Mouse (Mus musculus): ENCODE data around the gene Etv5.

The Etv5 gene

GRCm38 (mm10) chr16:22429377-22429776, 10.1 kb downstream of the Etv5 start:
- DNase-seq (ENCODE audit: low spot score) = no peak

DNA sequence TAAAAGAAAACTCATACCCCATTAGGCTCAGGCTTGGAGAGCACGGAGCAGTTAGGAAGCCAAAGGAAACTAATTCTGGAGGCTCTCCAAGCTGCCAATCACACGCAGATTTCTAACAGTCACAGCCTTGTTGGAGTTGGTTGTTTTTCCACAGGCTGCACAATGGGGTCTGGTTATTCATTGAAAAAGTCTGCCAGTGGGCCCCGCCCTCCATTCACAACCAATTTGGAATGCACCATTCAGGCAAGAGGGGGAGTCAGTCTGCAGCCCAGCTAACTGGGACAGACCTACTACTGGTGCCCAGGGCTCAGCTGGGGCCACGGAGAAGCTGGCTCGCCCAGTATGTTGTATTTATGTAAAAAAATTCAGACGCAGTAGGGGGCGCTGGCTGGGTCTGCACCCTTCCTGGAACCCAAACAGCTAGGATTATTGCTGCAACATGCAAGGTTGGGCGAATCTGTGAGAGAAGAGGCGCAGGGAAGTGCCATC, 10.6 kb downstream of the Etv5 start:
- DNase-seq (ENCODE audit: low spot score) = peak; percentile 84

GRCm38 (mm10) chr16:22426866-22427265, 12.7 kb downstream of the Etv5 start:
- no peak for DNase-seq (ENCODE audit: low spot score)

DNA sequence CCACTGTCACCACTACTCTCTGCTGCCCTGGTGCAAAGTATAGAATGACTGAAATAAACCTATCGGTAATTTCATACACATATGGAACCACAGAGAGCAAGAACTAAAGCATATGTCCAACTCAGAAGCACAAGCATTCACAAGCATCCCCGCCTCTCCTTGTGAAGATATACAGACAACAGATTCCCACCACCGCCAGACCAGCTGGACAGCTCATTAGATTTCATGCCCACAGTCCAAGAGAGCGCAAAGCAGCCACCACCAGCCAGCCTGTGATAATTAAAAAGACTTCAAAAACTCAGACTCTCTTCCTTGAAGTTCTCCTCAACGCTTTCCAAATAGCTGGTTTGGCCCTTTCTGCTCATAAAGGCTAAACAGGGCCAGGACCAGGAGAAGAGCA, 17.3 kb downstream of the Etv5 start:
- DNase-seq (ENCODE audit: low spot score) = no peak

DNA sequence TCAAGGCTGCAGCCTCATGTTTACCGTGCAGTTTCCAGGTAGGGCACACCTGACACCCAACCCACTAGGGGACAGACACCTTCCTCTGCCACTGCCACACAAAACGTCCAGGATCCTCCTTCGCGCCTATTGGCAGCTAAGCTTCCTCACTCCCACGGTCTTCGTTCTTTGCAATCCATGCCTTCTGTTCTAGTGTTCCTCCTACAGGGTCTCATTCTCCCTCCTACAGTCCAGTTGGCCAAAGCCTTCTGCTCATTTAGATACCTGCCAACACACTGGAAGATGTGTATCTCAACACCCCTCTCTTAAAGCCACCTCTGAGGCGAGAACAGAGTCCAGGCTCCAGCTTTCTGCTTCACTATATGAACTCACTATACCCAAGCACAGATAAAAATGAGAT, 21.6 kb downstream of the Etv5 start:
- DNase-seq (ENCODE audit: low spot score) = no peak

- DNase-seq (ENCODE audit: low spot score) = no peak
Measured at GRCm38 (mm10) chr16:22417044-22417443, 22.5 kb downstream of the Etv5 start.

DNA sequence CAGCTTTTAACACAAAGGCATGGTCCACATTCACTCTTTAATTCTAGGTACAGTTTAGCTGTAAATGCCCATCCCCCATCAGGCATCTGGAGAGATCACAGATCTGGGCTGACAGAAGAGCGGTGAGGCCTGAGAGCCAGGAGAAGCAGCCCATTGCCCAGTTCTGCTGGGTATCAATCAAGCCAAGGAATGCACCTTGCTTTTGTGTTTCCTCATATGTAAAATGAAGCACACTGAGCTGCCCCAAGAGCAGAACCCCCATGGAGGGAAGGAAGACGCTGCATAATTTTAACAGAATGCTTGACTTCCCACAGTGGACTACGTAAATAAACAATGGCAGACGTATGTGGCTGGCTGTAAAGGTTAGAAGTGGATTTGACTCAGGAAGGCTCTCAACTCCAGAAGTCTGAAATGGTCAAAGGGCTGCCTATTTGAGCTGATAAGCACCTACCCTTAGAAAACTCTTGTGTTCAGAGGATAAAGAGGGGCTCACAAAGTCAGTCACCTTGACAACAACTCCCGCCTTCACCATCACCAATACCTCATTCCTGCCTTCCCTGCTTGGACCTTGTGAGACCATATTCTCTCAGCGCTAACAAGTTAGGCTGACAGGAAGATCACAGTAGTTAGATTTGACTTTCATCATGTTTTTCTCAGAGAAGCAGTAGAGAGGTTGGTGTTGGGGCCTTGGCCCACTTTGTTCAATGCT, 23.2 kb downstream of the Etv5 start:
- no peak for DNase-seq (ENCODE audit: low spot score)

DNA sequence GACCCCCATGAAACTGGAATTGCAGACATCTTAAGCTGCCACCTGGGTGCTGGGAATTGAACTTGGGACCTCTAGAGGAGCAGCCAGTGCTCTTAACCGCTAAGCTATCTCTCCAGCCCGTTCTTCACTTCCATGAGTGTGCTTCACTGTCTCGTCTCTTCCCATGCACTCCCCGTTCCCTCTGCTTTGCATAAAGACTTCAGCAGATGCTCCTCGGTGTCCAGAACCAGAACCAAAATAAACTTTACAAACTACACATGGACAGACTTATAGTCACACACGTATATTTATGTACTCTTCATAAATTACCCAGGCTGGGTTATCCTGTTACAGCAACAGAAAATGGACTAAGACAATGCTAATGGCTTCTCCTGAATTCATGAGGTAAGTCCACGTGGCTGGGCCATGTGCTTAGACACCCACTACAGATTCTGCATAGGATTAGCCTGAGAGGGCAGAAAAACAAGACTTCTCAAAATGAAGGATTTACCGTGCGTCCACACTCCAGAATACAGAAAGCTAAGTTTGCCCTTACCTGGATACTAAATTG, 25.2 kb downstream of the Etv5 start:
- no peak for DNase-seq (ENCODE audit: low spot score)

DNA sequence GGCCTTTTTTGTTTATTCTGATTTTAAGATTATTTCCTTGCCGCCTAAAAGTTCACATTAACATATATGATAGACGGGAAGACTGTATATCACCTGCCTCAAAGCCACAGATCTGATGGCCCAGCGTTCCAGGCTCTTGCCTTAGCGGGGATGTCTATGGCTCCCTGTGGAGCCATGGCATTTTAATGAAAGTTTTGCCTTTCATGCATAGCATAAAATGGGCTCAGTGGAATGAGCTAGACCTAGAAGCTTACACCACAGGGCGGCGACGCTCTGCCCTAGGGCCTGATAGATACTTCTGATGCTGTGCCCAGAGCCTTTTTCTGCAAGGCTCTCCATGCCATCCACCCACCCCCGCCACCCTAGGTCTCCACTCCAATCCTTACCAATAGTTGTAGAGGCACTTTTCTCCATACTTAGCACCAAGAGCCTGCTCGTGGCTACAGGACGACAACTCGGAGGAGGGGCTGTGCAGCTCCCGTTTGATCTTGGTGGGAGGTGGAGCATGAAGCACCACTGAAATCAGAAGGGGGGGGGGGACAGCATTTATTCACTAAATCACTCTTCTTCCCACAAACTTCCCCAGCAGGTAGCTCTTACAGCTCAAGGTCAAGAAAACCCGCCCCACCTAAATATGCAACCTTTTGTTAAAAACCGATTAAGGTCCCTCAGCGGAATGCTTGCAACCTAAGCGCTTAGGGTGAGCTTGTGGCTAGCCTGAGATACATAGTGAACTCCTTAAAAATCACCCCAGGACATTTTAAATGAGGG, 26.9 kb downstream of the Etv5 start:
- no peak for DNase-seq (ENCODE audit: low spot score)

DNA sequence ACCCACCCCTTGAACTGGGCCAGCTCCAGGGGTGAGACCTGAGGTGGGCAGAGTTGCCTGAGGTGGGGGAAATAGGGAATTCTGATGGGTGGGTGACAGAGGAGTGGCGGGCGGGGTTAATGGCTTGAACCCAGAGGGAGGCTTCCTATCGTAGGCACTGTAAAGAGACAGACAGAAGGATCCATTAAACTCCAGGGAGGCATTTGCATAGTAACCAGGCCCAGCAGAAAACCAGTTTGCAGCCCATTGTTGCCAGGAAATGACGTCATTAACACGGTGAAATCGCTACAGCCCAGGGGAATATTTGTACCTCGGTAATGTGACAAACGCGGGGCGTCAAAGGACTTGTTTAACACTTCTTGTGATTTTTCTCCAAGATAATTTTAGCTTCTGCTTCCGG, 27.8 kb downstream of the Etv5 start:
- DNase-seq (ENCODE audit: low spot score) = no peak

DNA sequence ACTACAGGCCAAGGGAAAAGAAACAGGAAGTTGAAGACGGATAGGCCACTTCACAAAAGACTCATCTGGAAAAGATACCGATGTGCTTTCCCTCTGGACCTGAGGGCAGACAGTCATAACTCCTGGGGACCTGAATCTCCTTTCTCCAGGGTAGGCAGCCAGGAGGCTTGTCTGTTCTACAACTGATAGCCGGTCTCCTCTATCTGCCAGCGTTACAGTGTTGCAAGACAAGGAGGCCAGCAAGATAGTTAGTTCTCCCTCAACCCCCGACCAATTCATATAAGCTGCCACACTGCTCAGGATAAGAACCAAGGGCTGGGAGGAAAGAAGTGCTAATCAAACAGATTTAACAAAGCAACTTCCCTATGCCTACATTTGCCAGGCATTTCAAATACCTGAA, 29.5 kb downstream of the Etv5 start:
- no peak for DNase-seq (ENCODE audit: low spot score)

DNA sequence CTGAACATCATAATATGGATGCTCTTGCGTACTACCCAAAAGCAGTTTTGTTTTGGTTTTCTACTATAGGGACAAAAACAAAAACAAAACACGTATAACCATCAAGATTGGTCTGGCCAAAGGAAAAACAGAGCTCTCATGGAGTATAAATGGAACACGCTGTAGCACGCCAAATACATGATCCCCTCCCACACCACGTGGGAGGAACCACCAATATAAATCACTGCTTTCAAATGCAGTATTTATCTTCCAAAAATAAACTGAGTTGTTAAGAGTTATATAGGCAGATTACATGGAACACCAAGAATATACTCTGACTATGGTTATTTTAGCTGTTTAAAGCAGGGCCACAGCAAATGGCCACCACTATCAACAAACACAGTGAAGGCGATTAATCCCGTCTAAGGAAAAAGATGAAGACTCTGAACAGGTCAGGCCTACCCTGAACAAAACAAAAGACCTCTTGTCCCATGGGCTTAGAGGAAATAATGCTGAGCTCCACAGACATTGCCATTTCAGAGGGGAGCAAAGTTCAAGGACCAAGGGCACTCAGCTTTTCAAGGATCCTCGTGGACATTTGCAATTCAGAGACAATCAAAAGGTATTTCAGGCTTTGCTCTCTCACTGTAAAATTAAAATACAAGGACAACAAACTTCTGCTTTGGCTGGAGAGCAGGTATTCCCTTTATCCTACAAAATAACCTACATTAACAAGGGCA, 30.7 kb downstream of the Etv5 start:
- no peak for DNase-seq (ENCODE audit: low spot score)

- no peak for DNase-seq (ENCODE audit: low spot score)
Measured at GRCm38 (mm10) chr16:22406747-22407146, 32.8 kb downstream of the Etv5 start.

GRCm38 (mm10) chr16:22406050-22406449, 33.5 kb downstream of the Etv5 start:
- no peak for DNase-seq (ENCODE audit: low spot score)

GRCm38 (mm10) chr16:22405492-22405891, 34.0 kb downstream of the Etv5 start:
- DNase-seq (ENCODE audit: low spot score) = no peak

GRCm38 (mm10) chr16:22403715-22404114, 35.8 kb downstream of the Etv5 start:
- no peak for DNase-seq (ENCODE audit: low spot score)

GRCm38 (mm10) chr16:22402600-22402999, 36.9 kb downstream of the Etv5 start:
- DNase-seq (ENCODE audit: low spot score) = no peak

DNA sequence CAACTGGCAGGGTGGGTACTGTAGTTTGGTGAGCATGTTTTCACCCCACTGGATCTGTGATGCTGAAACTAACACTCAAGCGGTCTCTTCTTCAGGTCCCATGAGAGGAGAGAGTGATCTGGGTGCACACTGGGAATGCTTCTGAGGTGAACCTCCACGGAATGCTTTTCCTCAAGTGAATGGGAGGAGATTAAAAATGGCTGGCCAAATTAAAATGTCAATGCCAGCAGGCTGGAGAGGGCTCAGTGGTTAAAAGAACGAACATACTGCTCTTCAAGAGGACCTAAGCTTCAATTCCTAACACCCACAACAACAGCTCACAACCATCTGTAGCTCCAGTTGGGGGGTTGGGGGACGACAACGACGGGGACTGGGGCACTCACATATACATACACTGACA, 39.3 kb downstream of the Etv5 start:
- DNase-seq (ENCODE audit: low spot score) = no peak

DNA sequence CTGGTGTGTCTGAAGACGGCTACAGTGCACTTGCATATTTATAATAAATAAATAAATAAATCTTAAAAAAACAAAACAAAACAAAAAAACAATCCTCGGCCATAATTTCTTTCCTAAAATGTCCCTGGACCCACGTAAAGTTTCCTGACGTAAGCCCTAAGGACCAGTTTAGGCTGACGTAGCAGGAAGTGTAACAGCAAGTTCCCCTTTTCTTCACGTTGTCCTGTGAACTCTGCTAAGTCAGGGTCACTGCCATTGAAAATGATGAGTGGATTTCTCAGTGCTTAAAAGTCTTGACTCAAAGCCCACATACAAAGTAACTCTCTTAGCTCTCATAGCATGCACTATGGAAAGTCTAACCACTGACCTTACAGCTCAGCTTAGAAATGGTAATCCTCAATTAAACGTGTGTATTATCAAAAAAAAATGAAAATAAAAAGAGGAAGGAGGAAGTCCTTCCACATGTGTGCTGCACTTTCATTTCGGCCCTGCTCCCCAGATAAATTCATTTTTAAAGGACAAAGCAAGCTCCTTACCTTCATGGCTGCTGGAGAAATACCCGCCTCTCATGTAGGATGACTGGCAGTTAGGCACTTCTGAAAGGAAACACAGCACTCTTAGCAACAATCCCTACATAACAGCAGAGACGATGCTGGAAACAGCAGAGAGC, 40.6 kb downstream of the Etv5 start:
- DNase-seq (ENCODE audit: low spot score) = peak; percentile 8

DNA sequence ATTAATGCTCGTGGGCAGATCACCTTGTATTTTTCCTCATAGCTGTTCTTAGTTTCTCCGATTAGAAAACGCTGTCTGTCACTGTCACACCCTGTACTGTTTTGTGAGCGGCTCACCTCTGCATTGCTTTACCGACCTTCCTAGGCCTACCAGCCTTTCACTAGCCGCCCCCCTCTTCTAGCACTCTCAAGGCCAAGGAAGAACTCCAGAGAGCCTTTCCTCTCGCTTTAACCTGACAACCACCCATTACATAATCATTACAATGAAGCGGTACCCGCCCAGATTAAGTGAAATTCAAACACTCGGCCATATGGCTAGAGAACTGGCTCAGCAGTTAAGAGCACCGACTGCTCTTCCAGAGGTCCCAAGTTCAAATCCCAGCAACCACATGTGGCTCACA, 41.2 kb downstream of the Etv5 start:
- DNase-seq (ENCODE audit: low spot score) = no peak

DNA sequence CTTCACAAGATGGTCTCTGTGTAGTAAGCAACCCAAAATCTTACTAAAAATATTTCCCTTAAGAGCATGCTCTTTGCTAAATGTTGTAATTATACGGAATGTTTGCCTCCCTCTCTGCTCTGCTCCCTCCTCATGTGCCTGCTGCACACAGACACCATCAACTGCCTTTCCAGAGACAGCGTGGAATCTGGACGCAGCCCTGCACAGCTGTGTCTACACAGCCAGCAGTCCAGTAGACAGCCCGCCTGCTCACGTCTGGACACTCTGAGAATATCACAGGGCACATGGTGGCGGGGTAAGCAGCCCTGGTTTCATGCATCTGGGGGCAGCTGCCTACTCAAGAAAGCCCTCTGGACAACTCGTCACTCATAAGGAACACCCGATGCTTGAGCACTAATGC, 43.1 kb downstream of the Etv5 start:
- DNase-seq (ENCODE audit: low spot score) = no peak

Data from lung, postnatal 25 days (tissue).